Mouse (Mus musculus): ENCODE results near the gene Zfp341. TPM values are rescaled to one million over a fixed set of nuclear protein-coding genes. Genes with fewer than 3 reads are reported as not detected.
A peak's percentile ranks its signal among the peaks of the same experiment; 100 is the strongest.

The Zfp341 gene
- total and polyA plus RNA-seq, 3 experiments: 2.0 to 6.3 TPM; not detected in 1

DNA sequence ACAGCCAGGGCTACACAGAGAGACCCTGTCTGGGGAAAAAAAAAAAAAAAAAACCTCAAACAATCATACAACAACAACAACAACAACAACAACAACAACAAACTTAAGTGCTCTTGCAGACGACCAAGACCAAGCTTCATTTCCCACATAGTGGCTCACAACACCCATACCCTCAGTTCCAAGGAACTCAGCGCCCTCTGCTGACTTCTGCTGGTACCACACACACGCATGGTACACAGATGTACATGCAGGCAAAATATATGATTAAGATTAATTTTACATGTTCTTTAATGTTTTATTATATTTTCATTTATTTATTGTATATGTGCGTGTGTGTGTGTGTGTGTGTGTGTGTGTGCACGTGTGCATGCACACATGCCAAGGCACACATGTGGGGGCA lies 26.7 kb upstream of the Zfp341 start:
- Histone ChIP-seq H3K36me3 (ENCODE audit: control insufficient read depth in 1 of 2, insufficient read depth in 2 of 2, low read length in 2 of 2) (peaks cover 0 to 14% of the 10 kb centered on the region in 2 experiments; a peak in 2 of 4 replicates), H3K9me3 (replicated peaks; ENCODE audit: insufficient read depth, low read length) (no peaks in the 10 kb centered on the region), H3K4me3 (ENCODE audit: control insufficient read depth in 1 of 2, insufficient read depth in 1 of 2, low read depth in 2 of 2, low read length in 2 of 2) (no peak overlapping the region), H3K4me1 (ENCODE audit: control insufficient read depth in 1 of 2, insufficient read depth in 2 of 2, low read length in 2 of 2) (peaks cover 12 to 22% of the 10 kb centered on the region in 2 experiments), H3K27ac (ENCODE audit: control insufficient read depth, low read depth, low read length) (no peak overlapping the region), H3K79me2 (ENCODE audit: control insufficient read depth, insufficient read depth, low read length, poor library complexity) (no peaks in the 10 kb centered on the region), H3K9ac (ENCODE audit: control insufficient read depth, low read depth, low read length, poor library complexity, severe bottlenecking) (no peak overlapping the region), H3K27me3 (ENCODE audit: control insufficient read depth in 1 of 2, insufficient read depth in 2 of 2, low read length in 2 of 2) (no peaks in the 10 kb centered on the region)
- DNase-seq (ENCODE audit: low read depth, low spot score): peak; percentile 76
- TF ChIP-seq TCF12 (IDR thresholded peaks at IDR 0.05; ENCODE audit: low read depth, low read length) (no peak), CHD2 (IDR thresholded peaks at IDR 0.05; ENCODE audit: low read length) (no peak), ZC3H11A (IDR thresholded peaks at IDR 0.05; ENCODE audit: low read depth, low read length) (peak; percentile 53), USF1 (IDR thresholded peaks at IDR 0.05; ENCODE audit: low read depth, low read length) (no peak), RAD21 (IDR thresholded peaks at IDR 0.05; ENCODE audit: low read depth, low read length) (peak; percentile 71), CHD1 (IDR thresholded peaks at IDR 0.05; ENCODE audit: low read depth, low read length) (no peak), POLR2AphosphoS5 (IDR thresholded peaks at IDR 0.05; ENCODE audit: borderline replicate concordance, low read depth, low read length) (no peak), ELF1 (IDR thresholded peaks at IDR 0.05; ENCODE audit: low read depth, low read length) (no peak), SMC3 (IDR thresholded peaks at IDR 0.05; ENCODE audit: low read depth, low read length) (peak; percentile 71), NELFE (IDR thresholded peaks at IDR 0.05; ENCODE audit: low read depth, low read length) (no peak), RCOR1 (IDR thresholded peaks at IDR 0.05; ENCODE audit: low read depth, low read length) (no peak), POLR2AphosphoS2 (IDR thresholded peaks at IDR 0.05; ENCODE audit: low read length) (no peak), MYC (IDR thresholded peaks at IDR 0.05; ENCODE audit: low read depth, low read length) (no peak), ZNF384 (IDR thresholded peaks at IDR 0.05; ENCODE audit: low read depth, low read length) (no peak), UBTF (IDR thresholded peaks at IDR 0.05; ENCODE audit: borderline replicate concordance, insufficient read depth, low read depth, low read length) (no peak), KAT2A (conservative IDR thresholded peaks at IDR 0.05; ENCODE audit: low read depth, low read length) (no peak), TAL1 (IDR thresholded peaks at IDR 0.05; ENCODE audit: low read length) (no peak), EP300 (IDR thresholded peaks at IDR 0.05; ENCODE audit: low read depth in 1 of 2, low read length in 2 of 2) (no peak), MEF2A (IDR thresholded peaks at IDR 0.05; ENCODE audit: extremely low read depth, insufficient replicate concordance, low read depth, low read length, poor library complexity, severe bottlenecking) (no peak), CTCF (IDR thresholded peaks at IDR 0.05 in 2 of 3, conservative IDR thresholded peaks at IDR 0.05 in 1 of 3; ENCODE audit: control insufficient read depth in 1 of 3, insufficient read depth in 1 of 3, low read depth in 2 of 3, low read length in 3 of 3, poor library complexity in 1 of 3, severe bottlenecking in 1 of 3) (peak; percentile 51 to 80 (median 73)), MXI1 (IDR thresholded peaks at IDR 0.05; ENCODE audit: low read depth, low read length) (no peak), ZMIZ1 (IDR thresholded peaks at IDR 0.05; ENCODE audit: low read depth, low read length) (no peak)
